Mouse (Mus musculus) splenic B cell, adult 2 months (primary cell): ENCODE data around the gene Aloxe3.

ENCODE experiments used
- DNase-seq: peaks from one replicate; pipeline ENCODE4 v3.0.0-alpha.2; 2011; ENCODE audit warnings: low read depth, low spot score
- H3K27me3 ChIP-seq: 2 replicates; pipeline ENCODE4 v1.6.1; 2012; ENCODE audit warnings: mild to moderate bottlenecking, low read length, moderate library complexity, mixed read lengths; ENCODE audit not compliant: control insufficient read depth, poor library complexity, insufficient read depth, severe bottlenecking
- H3K36me3 ChIP-seq: 2 replicates; pipeline ENCODE4 v1.6.1; 2012; ENCODE audit warnings: mild to moderate bottlenecking, low read length, moderate library complexity, mixed read lengths; ENCODE audit not compliant: control insufficient read depth, poor library complexity, insufficient read depth, severe bottlenecking

Gene Aloxe3

GRCm38 (mm10) chr11:69147546-69147945 is 21.9 kb downstream of the Aloxe3 start:
- Histone ChIP-seq H3K36me3 (no peaks in the 10 kb centered on the region), H3K27me3 (no peaks in the 10 kb centered on the region)
- no peak for DNase-seq

GRCm38 (mm10) chr11:69148451-69148960 is 22.8 kb downstream of the Aloxe3 start:
- no peak for DNase-seq
- Histone ChIP-seq H3K36me3 (no peaks in the 10 kb centered on the region), H3K27me3 (no peaks in the 10 kb centered on the region)

GRCm38 (mm10) chr11:69149728-69150127 is 24.0 kb downstream of the Aloxe3 start:
- no peaks in the 10 kb centered on the region for H3K27me3 ChIP-seq
- H3K36me3 ChIP-seq = no peaks in the 10 kb centered on the region
- no peak for DNase-seq

- peak; percentile 76 for DNase-seq
- Histone ChIP-seq H3K36me3 (no peaks in the 10 kb centered on the region), H3K27me3 (no peaks in the 10 kb centered on the region)
Observed at GRCm38 (mm10) chr11:69150444-69150843, 24.7 kb downstream of the Aloxe3 start.

- no peaks in the 10 kb centered on the region for H3K36me3 ChIP-seq
- no peaks in the 10 kb centered on the region for H3K27me3 ChIP-seq
- DNase-seq = no peak
Observed at GRCm38 (mm10) chr11:69151004-69151403, 25.3 kb downstream of the Aloxe3 start.

GRCm38 (mm10) chr11:69153831-69154230 is 28.1 kb downstream of the Aloxe3 start:
- Histone ChIP-seq H3K27me3 (no peaks in the 10 kb centered on the region), H3K36me3 (no peaks in the 10 kb centered on the region)
- DNase-seq = no peak

GRCm38 (mm10) chr11:69155351-69155750 is 29.7 kb downstream of the Aloxe3 start:
- no peak for DNase-seq
- Histone ChIP-seq H3K36me3 (no peaks in the 10 kb centered on the region), H3K27me3 (no peaks in the 10 kb centered on the region)

GRCm38 (mm10) chr11:69156800-69157199 is 31.1 kb downstream of the Aloxe3 start, which contains the start of gene Alox12b:
Gene Alox12b (plus strand): TSS chr11:69156989.
- Histone ChIP-seq H3K27me3 (no peaks in the 10 kb centered on the region), H3K36me3 (no peaks in the 10 kb centered on the region)
- no peak for DNase-seq

- Histone ChIP-seq H3K27me3 (no peaks in the 10 kb centered on the region), H3K36me3 (no peaks in the 10 kb centered on the region)
- DNase-seq = no peak
Observed at GRCm38 (mm10) chr11:69169313-69169712, 43.6 kb downstream of the Aloxe3 start.

GRCm38 (mm10) chr11:69171626-69172025 is 45.9 kb downstream of the Aloxe3 start:
- no peaks in the 10 kb centered on the region for H3K27me3 ChIP-seq
- peak; percentile 46 for DNase-seq
- H3K36me3 ChIP-seq = no peaks in the 10 kb centered on the region

GRCm38 (mm10) chr11:69172606-69173005 is 46.9 kb downstream of the Aloxe3 start:
- H3K27me3 ChIP-seq = no peaks in the 10 kb centered on the region; the same call in 1 of the 2 replicates
- DNase-seq = no peak
- H3K36me3 ChIP-seq = no peaks in the 10 kb centered on the region

- Histone ChIP-seq H3K27me3 (no peaks in the 10 kb centered on the region; the same call in 1 of the 2 replicates), H3K36me3 (no peaks in the 10 kb centered on the region)
- DNase-seq = no peak
Observed at GRCm38 (mm10) chr11:69174722-69175121, 49.0 kb downstream of the Aloxe3 start.

GRCm38 (mm10) chr11:69178525-69178924 is 52.8 kb downstream of the Aloxe3 start:
- Histone ChIP-seq H3K36me3 (no peaks in the 10 kb centered on the region), H3K27me3 (no peaks in the 10 kb centered on the region; the same call in 1 of the 2 replicates)
- DNase-seq = no peak

GRCm38 (mm10) chr11:69179512-69179911 is 53.8 kb downstream of the Aloxe3 start:
- Histone ChIP-seq H3K27me3 (no peaks in the 10 kb centered on the region; the same call in 1 of the 2 replicates), H3K36me3 (no peaks in the 10 kb centered on the region)
- DNase-seq = no peak

GRCm38 (mm10) chr11:69180120-69180519 is 54.4 kb downstream of the Aloxe3 start:
- Histone ChIP-seq H3K27me3 (no peaks in the 10 kb centered on the region; the same call in 1 of the 2 replicates), H3K36me3 (no peaks in the 10 kb centered on the region)
- DNase-seq = peak; percentile 16

GRCm38 (mm10) chr11:69185031-69185430 is 59.3 kb downstream of the Aloxe3 start:
- DNase-seq = no peak
- H3K36me3 ChIP-seq = no peaks in the 10 kb centered on the region
- no peaks in the 10 kb centered on the region for H3K27me3 ChIP-seq
